Mouse (Mus musculus) limb, embryonic 13.5 days (tissue): ENCODE results near the gene Grcc10. TPM values are rescaled to one million over a fixed set of nuclear protein-coding genes. Genes with fewer than 3 reads are reported as not detected.

Source experiments
- ATAC-seq: fragments of 200-750 bp; cut with Nextera tagmentation; 2 replicates; pipeline ENCODE4 v1.8.0; 2017; ENCODE audit warnings: low read depth, moderate number of reproducible peaks, moderate TSS enrichment; ENCODE audit not compliant: low FRiP score
- H3K27ac ChIP-seq: fragments of 300-500 bp; sonication (generic); 2 replicates; pipeline ENCODE4 v1.5.1; 2015; ENCODE audit warnings: inconsistent platforms, mild to moderate bottlenecking, moderate library complexity
- H3K27me3 ChIP-seq: fragments of 300-500 bp; sonication (generic); 2 replicates; pipeline ENCODE4 v1.6.1; 2015; ENCODE audit warnings: mild to moderate bottlenecking, inconsistent platforms
- H3K36me3 ChIP-seq: fragments of 300-500 bp; sonication (generic); 2 replicates; pipeline ENCODE4 v1.6.1; 2015; ENCODE audit warnings: inconsistent platforms, mild to moderate bottlenecking, moderate library complexity
- H3K4me1 ChIP-seq: fragments of 300-500 bp; sonication (generic); 2 replicates; pipeline ENCODE4 v1.6.1; 2015; ENCODE audit warnings: inconsistent platforms
- H3K4me2 ChIP-seq: fragments of 300-500 bp; sonication (generic); replicated peaks from 2 replicates; pipeline ENCODE4 v1.6.1; 2015; ENCODE audit warnings: inconsistent platforms, mild to moderate bottlenecking, moderate library complexity
- H3K4me3 ChIP-seq: fragments of 300-500 bp; sonication (generic); 2 replicates; pipeline ENCODE4 v1.5.1; 2015; ENCODE audit warnings: moderate library complexity, mild to moderate bottlenecking, inconsistent platforms
- H3K9ac ChIP-seq: fragments of 300-500 bp; sonication (generic); 2 replicates; pipeline ENCODE4 v1.6.1; 2015; ENCODE audit warnings: mild to moderate bottlenecking, inconsistent platforms
- H3K9me3 ChIP-seq: fragments of 300-500 bp; sonication (generic); 2 replicates; pipeline ENCODE4 v1.6.1; 2016; ENCODE audit warnings: inconsistent platforms
- WGBS: fragments of 180-500 bp; shearing (Covaris S2); methylation state at CpG from one replicate; pipeline ENCODE4 v1.1.7; 2015; 5-methylcytosine and 5-hydroxymethylcytosine counted together
- polyA plus RNA-seq: library from polyadenylated mRNA; unstranded; fragments of >200 nt; fragmentation: Nextera tagmentation; extraction: Ambion mirVana; gene quantifications from 2 replicates; pipeline ENCODE4 v1.2.1, GENCODE M21; 2015

The Grcc10 gene
- polyA plus RNA-seq: 480 and 513 TPM in 2 replicates

- H3K4me2 ChIP-seq: peak within 1 kb of the TSS; percentile 71
- peaks cover 40% of the 10 kb centered on the region for H3K36me3 ChIP-seq
- H3K4me3 ChIP-seq: peak within 1 kb of the TSS; percentile 74
- H3K27ac ChIP-seq: peak within 1 kb of the TSS; percentile 99
- peaks cover 39% of the 10 kb centered on the region for H3K4me1 ChIP-seq
- H3K9me3 ChIP-seq: no peaks in the 10 kb centered on the region
- H3K27me3 ChIP-seq: no peaks in the 10 kb centered on the region
- peak; percentile 85 for ATAC-seq
- peak within 1 kb of the TSS; percentile 87 for H3K9ac ChIP-seq
- under 1% methylated on average over 41 of the region's 41 CpGs for WGBS
These were observed at the start of gene Grcc10 for GRCm38 (mm10) chr6:124740888-124741761. Gene Grcc10, minus strand, starts transcription at chr6:124741374.

- H3K4me3 ChIP-seq: no peak overlapping the region
- no peaks in the 10 kb centered on the region for H3K36me3 ChIP-seq
- H3K27ac ChIP-seq: no peak overlapping the region
- ATAC-seq: no peak
- WGBS: 53% methylated on average over 4 of the region's 4 CpGs
- H3K4me1 ChIP-seq: no peaks in the 10 kb centered on the region
- H3K4me2 ChIP-seq: no peak overlapping the region
- no peak overlapping the region for H3K9ac ChIP-seq
- no peaks in the 10 kb centered on the region for H3K9me3 ChIP-seq
- H3K27me3 ChIP-seq: no peaks in the 10 kb centered on the region
These were observed 48.9 kb upstream of the Grcc10 start for GRCm38 (mm10) chr6:124790121-124790520.

GRCm38 (mm10) chr6:124789519-124789918 is 48.3 kb upstream of the Grcc10 start:
- Histone ChIP-seq H3K4me3 (no peak overlapping the region), H3K4me1 (no peaks in the 10 kb centered on the region), H3K36me3 (no peaks in the 10 kb centered on the region), H3K27me3 (no peaks in the 10 kb centered on the region), H3K4me2 (no peak overlapping the region), H3K27ac (no peak overlapping the region), H3K9ac (no peak overlapping the region), H3K9me3 (no peaks in the 10 kb centered on the region)
- no peak for ATAC-seq
- WGBS: 83% methylated on average over 4 of the region's 4 CpGs

DNA sequence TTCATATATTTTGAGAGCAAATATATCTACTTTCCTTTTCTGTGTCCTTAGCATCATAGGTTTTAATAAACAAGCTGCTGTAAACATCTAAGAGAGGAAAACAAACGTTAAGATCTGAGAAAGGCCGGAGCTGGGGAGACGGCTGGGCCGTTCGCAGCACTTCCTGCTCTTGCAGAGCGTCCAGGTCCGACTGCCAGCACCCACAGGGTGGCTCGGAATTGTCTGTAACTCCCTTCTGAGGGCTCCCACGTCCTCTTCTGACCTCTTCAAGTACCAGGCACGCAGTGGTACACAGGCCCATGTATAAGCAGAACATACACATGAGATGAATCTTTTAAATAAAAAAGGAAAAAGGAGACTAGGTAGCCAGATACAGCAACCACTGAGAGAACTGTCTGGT is 46.5 kb upstream of the Grcc10 start:
- no peak overlapping the region for H3K4me2 ChIP-seq
- H3K4me3 ChIP-seq: no peak overlapping the region
- no peak overlapping the region for H3K9ac ChIP-seq
- H3K9me3 ChIP-seq: no peaks in the 10 kb centered on the region
- no peaks in the 10 kb centered on the region for H3K27me3 ChIP-seq
- H3K36me3 ChIP-seq: no peaks in the 10 kb centered on the region
- no peak overlapping the region for H3K27ac ChIP-seq
- WGBS: 76% methylated on average over 10 of the region's 10 CpGs
- ATAC-seq: no peak
- H3K4me1 ChIP-seq: peaks cover under 1% of the 10 kb centered on the region; the same call in 1 of the 2 replicates

DNA sequence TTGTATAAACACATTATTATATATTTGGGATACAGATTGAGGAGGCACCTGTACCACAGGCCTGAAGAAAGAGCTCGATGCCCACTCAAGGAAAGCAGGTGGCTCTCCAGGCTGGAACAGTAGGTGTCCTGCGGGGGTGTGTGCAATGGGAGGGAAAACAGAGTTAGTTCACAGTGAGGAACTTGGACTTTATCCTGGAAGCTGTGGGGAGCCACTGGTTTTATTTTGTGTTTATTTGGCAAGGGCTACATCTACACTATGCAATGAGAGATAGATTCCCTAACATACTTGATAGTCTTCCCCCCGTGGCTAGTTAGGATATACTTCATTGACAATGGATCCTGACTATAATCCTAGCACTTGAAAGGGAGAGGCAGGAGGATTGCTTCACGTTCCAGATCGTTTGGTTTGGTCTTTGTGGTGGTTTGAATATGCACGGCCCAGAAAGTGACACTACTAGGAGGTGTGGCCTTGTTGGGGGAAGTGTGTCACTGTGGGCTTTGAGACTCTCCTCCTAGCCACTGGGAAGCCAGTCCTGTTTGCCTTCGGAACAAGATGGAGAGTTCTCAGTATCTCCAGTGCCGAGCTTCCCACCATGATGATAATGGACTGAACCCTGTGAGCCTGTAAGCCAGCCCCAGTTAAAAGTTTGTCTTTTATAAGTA is 45.7 kb upstream of the Grcc10 start:
- H3K9me3 ChIP-seq: no peaks in the 10 kb centered on the region
- WGBS: 51% methylated on average over 8 of the region's 8 CpGs
- H3K27me3 ChIP-seq: no peaks in the 10 kb centered on the region
- no peak overlapping the region for H3K9ac ChIP-seq
- H3K4me3 ChIP-seq: no peak overlapping the region
- H3K4me2 ChIP-seq: no peak overlapping the region
- no peaks in the 10 kb centered on the region for H3K36me3 ChIP-seq
- H3K4me1 ChIP-seq: peaks cover 5% of the 10 kb centered on the region
- ATAC-seq: no peak
- H3K27ac ChIP-seq: no peak overlapping the region

GRCm38 (mm10) chr6:124782436-124782835 is 41.3 kb upstream of the Grcc10 start:
- WGBS: 18% methylated on average over 6 of the region's 6 CpGs
- 0 out of 2 replicates have a peak overlapping the region, but pooled peaks have one; percentile 25 for H3K9ac ChIP-seq
- H3K4me1 ChIP-seq: peaks cover 18% of the 10 kb centered on the region
- ATAC-seq: no peak
- peak overlapping the region; percentile 42 for H3K4me2 ChIP-seq
- peak overlapping the region; percentile 15; the same call in 1 of the 2 replicates for H3K4me3 ChIP-seq
- H3K9me3 ChIP-seq: no peaks in the 10 kb centered on the region
- no peaks in the 10 kb centered on the region for H3K36me3 ChIP-seq
- no peak overlapping the region for H3K27ac ChIP-seq
- peaks cover 8% of the 10 kb centered on the region; the same call in 1 of the 2 replicates for H3K27me3 ChIP-seq

- Histone ChIP-seq H3K9me3 (no peaks in the 10 kb centered on the region), H3K4me1 (peaks cover 18% of the 10 kb centered on the region), H3K4me2 (no peak overlapping the region), H3K36me3 (no peaks in the 10 kb centered on the region), H3K27ac (no peak overlapping the region), H3K4me3 (no peak overlapping the region), H3K27me3 (peaks cover 8% of the 10 kb centered on the region; the same call in 1 of the 2 replicates), H3K9ac (no peak overlapping the region)
- no peak for ATAC-seq
- 81% methylated on average over 7 of the region's 7 CpGs for WGBS
These were observed 39.7 kb upstream of the Grcc10 start for GRCm38 (mm10) chr6:124780917-124781316.

DNA sequence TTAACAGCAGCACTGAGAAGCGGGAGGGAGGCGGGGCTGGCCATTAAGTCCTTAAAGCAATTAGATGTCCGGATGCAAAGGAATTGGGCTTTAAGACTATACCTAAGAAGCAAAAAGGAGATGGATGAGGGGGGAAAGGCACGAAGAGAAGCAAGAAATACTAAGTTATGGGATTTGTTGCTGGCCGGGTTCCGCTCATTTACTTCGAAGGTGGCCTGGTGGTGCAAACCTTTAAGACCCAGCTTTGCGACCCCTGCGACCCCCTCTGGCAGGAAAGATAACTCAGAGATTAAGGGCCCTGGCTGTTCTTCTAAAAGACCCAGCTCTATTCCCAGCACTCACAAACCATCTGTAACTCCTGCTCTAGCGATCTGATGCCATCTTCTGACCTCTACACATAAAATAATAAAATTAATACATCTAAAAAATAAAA is 38.8 kb upstream of the Grcc10 start:
- under 1% methylated on average over 10 of the region's 10 CpGs for WGBS
- no peaks in the 10 kb centered on the region for H3K9me3 ChIP-seq
- no peaks in the 10 kb centered on the region for H3K36me3 ChIP-seq
- peaks cover 8% of the 10 kb centered on the region; the same call in 1 of the 2 replicates for H3K27me3 ChIP-seq
- H3K4me1 ChIP-seq: peaks cover 18% of the 10 kb centered on the region
- no peak for ATAC-seq
- H3K9ac ChIP-seq: peak overlapping the region; percentile 51; the same call in 1 of the 2 replicates
- peak overlapping the region; percentile 39 for H3K4me3 ChIP-seq
- peak overlapping the region; percentile 71 for H3K4me2 ChIP-seq
- no peak overlapping the region for H3K27ac ChIP-seq

- WGBS: 3% methylated on average over 23 of the region's 23 CpGs
- peak within 1 kb of the TSS; percentile 51; the same call in 1 of the 2 replicates for H3K9ac ChIP-seq
- peak within 1 kb of the TSS; percentile 39 for H3K4me3 ChIP-seq
- ATAC-seq: peak; percentile 73; the same call in 1 of the 2 replicates
- H3K27ac ChIP-seq: no peak within 1 kb of the TSS
- H3K4me1 ChIP-seq: peaks cover 18% of the 10 kb centered on the region
- H3K9me3 ChIP-seq: no peaks in the 10 kb centered on the region
- no peaks in the 10 kb centered on the region for H3K36me3 ChIP-seq
- H3K27me3 ChIP-seq: peaks cover 8% of the 10 kb centered on the region; the same call in 1 of the 2 replicates
- peak within 1 kb of the TSS; percentile 71 for H3K4me2 ChIP-seq
These were observed 38.2 kb upstream of the Grcc10 start, which contains the start of gene Lrrc23 for GRCm38 (mm10) chr6:124779222-124779983. Gene Lrrc23, minus strand, starts transcription at chr6:124779727.

DNA sequence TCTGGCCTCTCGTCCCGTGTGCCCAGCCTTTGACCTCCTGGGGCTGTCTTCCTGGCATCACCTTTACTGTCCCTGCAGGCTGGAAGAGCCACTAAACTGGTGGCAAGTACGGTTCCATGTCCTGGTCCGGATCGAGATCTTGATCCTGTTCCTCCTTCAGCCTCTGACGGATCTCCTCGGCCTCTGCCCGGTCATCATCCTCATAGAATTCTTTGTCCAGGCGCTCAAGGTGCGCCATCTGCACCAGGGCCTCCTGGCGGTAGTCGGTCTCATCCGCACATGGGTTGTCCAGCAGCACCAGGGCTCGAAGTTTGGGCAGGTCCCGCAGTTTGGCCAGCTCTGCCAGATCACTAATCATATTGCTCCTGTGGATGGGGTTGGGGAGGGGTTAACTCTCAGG is 29.3 kb upstream of the Grcc10 start:
- H3K4me3 ChIP-seq: no peak overlapping the region
- H3K36me3 ChIP-seq: no peaks in the 10 kb centered on the region
- peaks cover 45% of the 10 kb centered on the region for H3K27me3 ChIP-seq
- peaks cover 23% of the 10 kb centered on the region for H3K4me1 ChIP-seq
- ATAC-seq: no peak
- H3K9me3 ChIP-seq: no peaks in the 10 kb centered on the region
- WGBS: 85% methylated on average over 15 of the region's 15 CpGs
- H3K4me2 ChIP-seq: no peak overlapping the region
- H3K27ac ChIP-seq: no peak overlapping the region
- H3K9ac ChIP-seq: no peak overlapping the region

GRCm38 (mm10) chr6:124770013-124770412 is 28.8 kb upstream of the Grcc10 start:
- WGBS: 65% methylated on average over 7 of the region's 7 CpGs
- peaks cover 45% of the 10 kb centered on the region for H3K27me3 ChIP-seq
- no peak for ATAC-seq
- H3K9me3 ChIP-seq: no peaks in the 10 kb centered on the region
- H3K36me3 ChIP-seq: no peaks in the 10 kb centered on the region
- peaks cover 23% of the 10 kb centered on the region for H3K4me1 ChIP-seq
- H3K4me2 ChIP-seq: peak overlapping the region; percentile 90
- no peak overlapping the region for H3K27ac ChIP-seq
- H3K4me3 ChIP-seq: peak overlapping the region; percentile 60
- peak overlapping the region; percentile 74 for H3K9ac ChIP-seq
